ENCODE assay signal across 19 mouse cellular contexts in the genomic region with DNA sequence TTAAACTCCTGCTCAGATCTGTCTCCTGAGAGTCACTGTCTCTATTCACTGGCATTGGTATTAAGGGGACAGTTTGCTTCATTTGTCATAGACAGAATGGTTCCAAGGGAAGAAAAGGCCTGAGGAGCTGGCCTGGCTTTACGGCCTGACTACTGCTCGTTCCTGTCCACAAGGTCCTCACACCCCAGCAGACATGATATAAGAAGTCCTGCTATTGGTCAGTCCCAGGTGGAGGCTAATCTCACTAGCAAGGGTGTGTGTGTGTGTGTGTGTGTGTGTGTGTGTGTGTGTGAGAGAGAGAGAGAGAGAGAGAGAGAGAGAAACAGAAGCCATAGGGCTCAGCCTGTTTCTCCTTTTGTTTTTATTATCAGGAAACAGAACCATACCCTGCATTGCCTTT. TPM values are rescaled to one million over a fixed set of nuclear protein-coding genes. Genes with fewer than 3 reads are reported as not detected.
"Had no signal": no experiment of that assay in that cellular context is flagged by ENCODE, and none has a peak within 500 bp of the region (broad histone marks: within the 10 kb centered on the region; RNA-seq: fewer than 3 reads in every experiment).

No protein-coding gene starts in this region.

- H3K27ac ChIP-seq: limb, embryonic 15.5 days; midbrain, embryonic 15.5 days; neural tube, embryonic 13.5 days had no signal

- H3K9ac ChIP-seq: limb, embryonic 15.5 days; lung, embryonic 14.5 days; midbrain, embryonic 15.5 days; neural tube, embryonic 13.5 days had no signal

- H3K4me3 ChIP-seq: limb, embryonic 15.5 days; midbrain, embryonic 15.5 days; neural tube, embryonic 13.5 days had no signal

- H3K9me3 ChIP-seq: limb, embryonic 15.5 days; midbrain, embryonic 15.5 days; neural tube, embryonic 13.5 days had no signal

- H3K4me2 ChIP-seq: limb, embryonic 15.5 days; lung, embryonic 14.5 days; midbrain, embryonic 11.5 days; midbrain, embryonic 15.5 days; neural tube, embryonic 13.5 days had no signal

- H3K4me1 ChIP-seq: limb, embryonic 15.5 days; midbrain, embryonic 15.5 days had no signal

- H3K36me3 ChIP-seq: limb, embryonic 15.5 days; midbrain, embryonic 15.5 days; neural tube, embryonic 13.5 days had no signal

- H3K27me3 ChIP-seq: midbrain, embryonic 15.5 days had no signal

- ATAC-seq: inflammation-experienced regulatory T-cells, adult 6 months; intestine, postnatal 0 days; midbrain, embryonic 15.5 days had no signal

- DNase-seq: kidney, adult 8-10 months; kidney, postnatal 25 days; lung, embryonic 14.5 days; lung, postnatal 10 days; lung, postnatal 4 days; right cerebral cortex, adult 18-20 months; right cerebral cortex, postnatal 4 days; spleen, adult 18-20 months; thymus, adult 2 months; thymus, postnatal 36 days had no signal

RNA-seq across cellular contexts. Expression of a gene that starts 30.9 kb away (rescaled TPM):
- polyA plus RNA-seq: inflammation-experienced regulatory T-cells, adult 6 months; kidney, embryonic 16.5 days; limb, embryonic 11.5 days; limb, embryonic 15.5 days; lung, embryonic 14.5 days; midbrain, embryonic 15.5 days; stomach, embryonic 14.5 days had no signal
